Mouse (Mus musculus): ENCODE data around the gene Cxcl16. TPM values are rescaled to one million over a fixed set of nuclear protein-coding genes. Genes with fewer than 3 reads are reported as not detected.

Cxcl16 gene
- 8.6 and 10.4 TPM in 2 replicates for polyA plus RNA-seq (2015; fragmentation: Nextera tagmentation; extraction: Ambion mirVana)

GRCm38 (mm10) chr11:70459601-70460101 is at the start of gene Cxcl16:
Gene Cxcl16 (minus strand): TSS chr11:70459984.
- Histone ChIP-seq H3K36me3 (no peaks in the 10 kb centered on the region), H3K9me3 (no peaks in the 10 kb centered on the region), H3K27ac (no peak within 1 kb of the TSS), H3K4me1 (replicated peaks) (peaks cover 14% of the 10 kb centered on the region), H3K4me2 (replicated peaks) (peak within 1 kb of the TSS; percentile 95), H3K9ac (peak within 1 kb of the TSS; percentile 56), H3K27me3 (replicated peaks) (peaks cover 9% of the 10 kb centered on the region; the same call in 1 of the 2 replicates), H3K4me3 (replicated peaks) (peak within 1 kb of the TSS; percentile 52)
- peak; percentile 84 for ATAC-seq
- 3% methylated on average over 30 of the region's 30 CpGs for WGBS

DNA sequence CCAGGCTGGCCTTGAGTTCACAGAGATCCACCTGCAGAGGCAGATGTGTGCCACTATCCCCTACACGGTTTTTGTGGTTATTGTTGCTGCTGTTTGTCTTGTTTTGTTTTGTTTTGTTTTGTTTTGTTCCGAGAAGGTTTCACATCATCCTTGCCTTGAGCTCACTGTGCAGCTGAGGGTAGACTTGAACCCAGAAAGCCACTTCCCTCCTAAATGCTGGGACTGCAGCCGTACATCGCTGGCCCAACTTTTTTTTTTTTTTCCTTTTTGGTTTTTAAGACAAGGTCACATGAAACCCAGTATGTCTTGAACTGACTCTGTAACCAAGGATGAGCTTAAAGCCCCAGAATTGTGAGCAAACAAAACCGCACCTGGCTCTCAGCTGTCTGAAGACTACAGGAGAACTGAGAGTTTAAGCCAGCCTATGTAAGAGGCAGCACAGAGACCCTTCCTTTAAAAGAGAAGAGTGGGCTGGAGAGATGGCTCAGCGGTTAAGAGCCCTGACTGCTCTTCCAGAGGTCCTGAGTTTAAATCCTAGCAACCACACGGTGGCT is 47.3 kb upstream of the Cxcl16 start:
- Histone ChIP-seq H3K27ac (no peak overlapping the region), H3K9ac (no peak overlapping the region), H3K27me3 (replicated peaks) (no peaks in the 10 kb centered on the region), H3K4me2 (replicated peaks) (no peak overlapping the region), H3K9me3 (no peaks in the 10 kb centered on the region), H3K4me3 (replicated peaks) (no peak overlapping the region), H3K36me3 (no peaks in the 10 kb centered on the region), H3K4me1 (replicated peaks) (peaks cover 5% of the 10 kb centered on the region; the same call in 1 of the 2 replicates)
- WGBS, result 73% methylated on average over 7 of the region's 7 CpGs
- no peak for ATAC-seq

DNA sequence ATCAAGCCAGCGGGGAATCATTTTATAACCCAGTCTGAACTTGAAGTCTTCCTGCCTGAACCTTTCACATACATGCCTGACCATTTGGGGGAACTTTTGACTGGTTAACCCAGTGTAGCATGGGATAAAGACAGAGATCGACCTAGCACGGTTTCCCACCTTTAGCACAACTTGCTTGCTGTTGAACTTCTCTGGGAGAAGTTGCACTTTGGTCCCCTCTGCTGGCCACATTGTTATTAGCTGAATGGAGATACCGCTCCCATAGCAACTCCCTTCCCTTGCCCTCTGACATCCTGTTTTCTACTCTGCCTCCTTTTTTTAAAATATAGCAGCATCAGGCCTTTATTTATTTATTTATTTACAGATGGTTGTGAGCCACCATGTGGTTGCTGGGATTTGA is 46.6 kb upstream of the Cxcl16 start:
- no peaks in the 10 kb centered on the region for H3K27me3 ChIP-seq (replicated peaks)
- H3K9ac ChIP-seq, result no peak overlapping the region
- peaks cover 5% of the 10 kb centered on the region; the same call in 1 of the 2 replicates for H3K4me1 ChIP-seq (replicated peaks)
- WGBS, result 19% methylated on average over 4 of the region's 4 CpGs
- no peak overlapping the region for H3K27ac ChIP-seq
- no peaks in the 10 kb centered on the region for H3K9me3 ChIP-seq
- H3K36me3 ChIP-seq, result no peaks in the 10 kb centered on the region
- peak overlapping the region; percentile 50 for H3K4me2 ChIP-seq (replicated peaks)
- ATAC-seq, result peak; percentile 35; the same call in 1 of the 2 replicates
- H3K4me3 ChIP-seq (replicated peaks), result 0 out of 2 replicates have a peak overlapping the region, but pooled peaks have one; percentile 40

GRCm38 (mm10) chr11:70504970-70505369 is 45.2 kb upstream of the Cxcl16 start, which contains the start of gene Tm4sf5:
Gene Tm4sf5 (plus strand): TSS chr11:70505244.
- Histone ChIP-seq H3K27me3 (replicated peaks) (no peaks in the 10 kb centered on the region), H3K4me3 (replicated peaks) (peak within 1 kb of the TSS; percentile 40), H3K4me1 (replicated peaks) (peaks cover 5% of the 10 kb centered on the region; the same call in 1 of the 2 replicates), H3K27ac (peak within 1 kb of the TSS; percentile 85), H3K9ac (peak within 1 kb of the TSS; percentile 51), H3K36me3 (no peaks in the 10 kb centered on the region), H3K4me2 (replicated peaks) (peak within 1 kb of the TSS; percentile 50), H3K9me3 (no peaks in the 10 kb centered on the region)
- WGBS, result 49% methylated on average over 9 of the region's 9 CpGs
- ATAC-seq, result peak; percentile 90

GRCm38 (mm10) chr11:70502018-70502417 is 42.2 kb upstream of the Cxcl16 start:
- H3K4me2 ChIP-seq (replicated peaks), result no peak overlapping the region
- H3K9me3 ChIP-seq, result no peaks in the 10 kb centered on the region
- no peaks in the 10 kb centered on the region for H3K27me3 ChIP-seq (replicated peaks)
- H3K27ac ChIP-seq, result no peak overlapping the region
- WGBS, result 50% methylated on average over 3 of the region's 3 CpGs
- H3K4me1 ChIP-seq (replicated peaks), result no peaks in the 10 kb centered on the region
- no peak overlapping the region for H3K4me3 ChIP-seq (replicated peaks)
- no peak overlapping the region for H3K9ac ChIP-seq
- no peak for ATAC-seq
- no peaks in the 10 kb centered on the region for H3K36me3 ChIP-seq

DNA sequence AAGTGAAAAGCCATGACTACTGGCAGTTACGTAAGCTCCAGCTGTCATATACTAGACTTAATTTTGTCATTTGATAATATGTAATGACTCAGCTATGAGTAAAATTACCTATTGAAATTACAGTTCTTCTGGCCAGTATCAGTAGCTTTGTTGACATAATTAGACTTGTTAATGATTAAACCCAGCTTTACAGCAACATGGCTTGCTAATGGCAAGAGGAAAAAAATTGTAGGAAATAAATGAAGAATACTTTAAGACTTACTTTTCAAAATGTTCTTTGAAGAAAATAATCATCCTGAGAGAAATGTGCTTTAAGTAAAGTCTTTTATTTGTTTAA is 40.7 kb upstream of the Cxcl16 start:
- WGBS, result 58% methylated on average over 1 of the region's 1 CpGs
- no peaks in the 10 kb centered on the region for H3K9me3 ChIP-seq
- no peak overlapping the region for H3K4me3 ChIP-seq (replicated peaks)
- H3K27ac ChIP-seq, result 0 out of 2 replicates have a peak overlapping the region, but pooled peaks have one; percentile 36
- no peaks in the 10 kb centered on the region for H3K36me3 ChIP-seq
- 0 out of 2 replicates have a peak overlapping the region, but pooled peaks have one; percentile 3 for H3K4me2 ChIP-seq (replicated peaks)
- ATAC-seq, result peak; percentile 56
- H3K4me1 ChIP-seq (replicated peaks), result no peaks in the 10 kb centered on the region
- no peaks in the 10 kb centered on the region for H3K27me3 ChIP-seq (replicated peaks)
- no peak overlapping the region for H3K9ac ChIP-seq

DNA sequence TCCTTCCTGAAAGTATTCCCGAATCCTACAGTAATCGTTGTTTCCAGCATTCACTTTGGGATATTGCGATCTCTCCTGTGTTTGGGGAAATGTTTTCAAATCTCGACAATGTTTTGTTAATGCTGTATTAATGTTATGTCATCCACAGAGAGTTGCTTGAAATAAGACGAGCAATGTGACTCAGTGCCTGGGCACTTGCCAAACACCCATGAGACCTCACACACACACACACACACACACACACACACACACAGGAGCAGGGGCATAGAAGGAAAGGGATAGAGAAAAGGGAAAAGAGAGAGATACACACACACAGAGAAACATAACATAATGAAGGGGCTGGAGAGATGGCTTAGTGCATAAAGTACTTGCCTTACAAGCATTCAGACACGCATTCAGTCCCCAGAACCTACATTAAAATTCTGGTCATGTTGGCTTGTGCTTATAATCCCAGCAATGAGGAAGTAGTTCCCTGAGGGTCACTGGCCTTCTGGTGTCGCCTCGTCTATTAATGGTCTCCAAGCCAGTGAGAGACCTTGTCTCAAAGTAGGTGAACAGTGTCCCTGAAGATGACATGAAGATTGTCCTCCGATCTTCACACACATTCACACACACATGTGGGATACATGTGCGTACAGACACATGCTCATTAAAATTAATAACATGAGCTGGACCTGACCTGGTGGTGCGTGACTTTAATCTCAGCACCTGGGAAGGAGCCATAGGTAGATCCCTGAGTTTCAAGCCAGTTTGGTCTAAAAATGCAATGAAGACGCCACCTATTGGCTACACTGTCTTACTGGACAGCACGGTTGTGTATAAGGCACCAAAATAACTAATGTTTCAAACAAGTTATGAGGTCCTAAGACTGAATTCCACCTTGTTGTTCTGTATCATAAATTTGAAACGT is 40.0 kb upstream of the Cxcl16 start:
- no peak overlapping the region for H3K9ac ChIP-seq
- H3K27me3 ChIP-seq (replicated peaks), result no peaks in the 10 kb centered on the region
- H3K27ac ChIP-seq, result 0 out of 2 replicates have a peak overlapping the region, but pooled peaks have one; percentile 10
- 0 out of 2 replicates have a peak overlapping the region, but pooled peaks have one; percentile 3 for H3K4me2 ChIP-seq (replicated peaks)
- WGBS, result 63% methylated on average over 14 of the region's 14 CpGs
- ATAC-seq, result peak; percentile 27
- no peak overlapping the region for H3K4me3 ChIP-seq (replicated peaks)
- H3K4me1 ChIP-seq (replicated peaks), result no peaks in the 10 kb centered on the region
- no peaks in the 10 kb centered on the region for H3K36me3 ChIP-seq
- H3K9me3 ChIP-seq, result no peaks in the 10 kb centered on the region

- Histone ChIP-seq H3K4me3 (replicated peaks) (no peak overlapping the region), H3K9me3 (no peaks in the 10 kb centered on the region), H3K4me1 (replicated peaks) (no peaks in the 10 kb centered on the region), H3K36me3 (no peaks in the 10 kb centered on the region), H3K27me3 (replicated peaks) (no peaks in the 10 kb centered on the region), H3K27ac (no peak overlapping the region), H3K9ac (no peak overlapping the region), H3K4me2 (replicated peaks) (no peak overlapping the region)
- WGBS, result 84% methylated on average over 6 of the region's 6 CpGs
- no peak for ATAC-seq
These were observed 29.9 kb upstream of the Cxcl16 start for GRCm38 (mm10) chr11:70489684-70490083.

- Histone ChIP-seq H3K4me2 (replicated peaks) (no peak overlapping the region), H3K4me3 (replicated peaks) (no peak overlapping the region), H3K9me3 (no peaks in the 10 kb centered on the region), H3K36me3 (no peaks in the 10 kb centered on the region), H3K27me3 (replicated peaks) (no peaks in the 10 kb centered on the region), H3K4me1 (replicated peaks) (no peaks in the 10 kb centered on the region), H3K9ac (no peak overlapping the region), H3K27ac (no peak overlapping the region)
- no peak for ATAC-seq
- WGBS, result 79% methylated on average over 3 of the region's 3 CpGs
These were observed 29.4 kb upstream of the Cxcl16 start for GRCm38 (mm10) chr11:70489138-70489537.

- WGBS, result 38% methylated on average over 4 of the region's 4 CpGs
- Histone ChIP-seq H3K4me1 (replicated peaks) (no peaks in the 10 kb centered on the region), H3K4me3 (replicated peaks) (no peak overlapping the region), H3K9ac (no peak overlapping the region), H3K27me3 (replicated peaks) (no peaks in the 10 kb centered on the region), H3K27ac (no peak overlapping the region), H3K9me3 (no peaks in the 10 kb centered on the region), H3K36me3 (no peaks in the 10 kb centered on the region), H3K4me2 (replicated peaks) (no peak overlapping the region)
- no peak for ATAC-seq
These were observed 28.0 kb upstream of the Cxcl16 start for GRCm38 (mm10) chr11:70487816-70488215.

DNA sequence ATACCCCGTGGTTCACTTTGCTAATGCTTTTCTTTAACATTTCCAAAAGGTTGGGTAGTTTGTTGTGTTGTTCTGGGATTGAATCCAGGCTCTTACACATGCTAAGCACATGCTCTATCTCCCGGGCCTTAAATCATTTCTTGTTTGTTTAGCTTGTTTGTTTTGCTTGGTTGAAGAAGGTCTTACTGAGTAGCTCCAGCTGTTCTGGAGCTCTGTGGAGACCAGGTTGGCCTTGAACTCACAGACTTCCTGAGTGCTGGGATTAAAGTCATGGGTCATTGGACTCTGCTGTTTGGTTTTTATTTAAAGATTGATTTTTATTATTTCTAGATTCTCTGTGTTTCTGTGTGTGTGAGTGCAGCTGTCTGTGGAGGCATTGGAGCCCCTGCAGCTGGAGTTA is 25.7 kb upstream of the Cxcl16 start:
- Histone ChIP-seq H3K27ac (no peak overlapping the region), H3K4me1 (replicated peaks) (no peaks in the 10 kb centered on the region), H3K4me3 (replicated peaks) (no peak overlapping the region), H3K9ac (no peak overlapping the region), H3K27me3 (replicated peaks) (no peaks in the 10 kb centered on the region), H3K9me3 (no peaks in the 10 kb centered on the region), H3K36me3 (no peaks in the 10 kb centered on the region), H3K4me2 (replicated peaks) (no peak overlapping the region)
- ATAC-seq, result no peak
- 60% methylated on average over 2 of the region's 2 CpGs for WGBS

DNA sequence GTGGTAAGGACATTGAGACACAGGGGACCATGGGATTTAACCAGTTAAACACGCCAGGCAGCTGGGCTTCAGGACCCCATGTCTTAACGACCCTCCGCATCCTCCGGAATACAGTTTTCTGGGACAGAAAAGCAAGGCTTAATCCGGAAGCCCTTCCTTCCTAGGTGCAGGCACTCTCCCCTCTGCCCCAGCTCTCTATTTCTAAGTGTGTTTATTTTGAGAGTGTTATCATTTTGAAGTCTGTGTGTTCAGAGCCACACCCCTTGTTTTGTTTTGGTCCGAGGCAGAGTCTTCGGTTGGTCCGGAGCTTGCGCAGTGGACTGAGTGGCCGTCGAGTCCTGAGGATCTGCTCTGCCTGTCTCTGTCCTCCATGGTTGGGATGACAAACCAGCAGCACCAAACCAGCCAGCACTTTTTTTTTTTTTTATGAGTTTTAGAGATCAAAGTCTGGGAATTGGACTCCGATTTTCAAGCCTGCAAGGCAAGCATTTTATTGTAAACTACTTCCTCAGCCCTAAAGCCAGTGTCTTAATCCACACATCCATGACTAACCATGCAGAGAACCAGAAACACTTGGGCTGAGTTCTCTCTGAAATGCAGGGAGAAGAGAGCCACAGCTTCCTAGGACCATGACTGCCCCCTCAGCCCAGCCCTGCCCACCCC is 15.2 kb upstream of the Cxcl16 start:
- peak overlapping the region; percentile 36 for H3K27ac ChIP-seq
- H3K9me3 ChIP-seq, result no peaks in the 10 kb centered on the region
- no peak overlapping the region for H3K4me3 ChIP-seq (replicated peaks)
- H3K9ac ChIP-seq, result no peak overlapping the region
- no peaks in the 10 kb centered on the region for H3K27me3 ChIP-seq (replicated peaks)
- no peaks in the 10 kb centered on the region for H3K36me3 ChIP-seq
- H3K4me1 ChIP-seq (replicated peaks), result peaks cover 4% of the 10 kb centered on the region; the same call in 1 of the 2 replicates
- ATAC-seq, result peak; percentile 80
- WGBS, result 52% methylated on average over 12 of the region's 12 CpGs
- H3K4me2 ChIP-seq (replicated peaks), result no peak overlapping the region

All from intestine, embryonic 15.5 days (tissue).